Mouse (Mus musculus): ENCODE results near the gene Hpn.

- TF ChIP-seq CTCF (conservative IDR thresholded peaks at IDR 0.05; ENCODE audit: low read length): no peak
- no peak for TF ChIP-seq POU5F1 (IDR thresholded peaks at IDR 0.05; ENCODE audit: borderline replicate concordance, low read length)
- TF ChIP-seq NANOG (IDR thresholded peaks at IDR 0.05; ENCODE audit: borderline replicate concordance, low read length): no peak
These were observed 49.7 kb upstream of the Hpn start for GRCm38 (mm10) chr7:31164748-31165147.
